Mouse (Mus musculus): ENCODE measurements around the gene Angpt4.
A peak's percentile ranks its signal among the peaks of the same experiment; 100 is the strongest.

Gene Angpt4

GRCm38 (mm10) chr2:151910919-151911500 is at the start of gene Angpt4:
Angpt4 (plus strand) TSS chr2:151911210.
- DNase-seq (ENCODE audit: low spot score in 2 of 2) = no peak

GRCm38 (mm10) chr2:151862257-151862810 is 48.7 kb upstream of the Angpt4 start:
- no peak for DNase-seq (ENCODE audit: low spot score in 2 of 2)

GRCm38 (mm10) chr2:151864941-151865340 is 46.1 kb upstream of the Angpt4 start:
- no peak for DNase-seq (ENCODE audit: low spot score in 2 of 2)

GRCm38 (mm10) chr2:151866487-151866886 is 44.5 kb upstream of the Angpt4 start:
- DNase-seq (ENCODE audit: low spot score in 2 of 2) = no peak

GRCm38 (mm10) chr2:151868196-151868595 is 42.8 kb upstream of the Angpt4 start:
- no peak for DNase-seq (ENCODE audit: low spot score in 2 of 2)

GRCm38 (mm10) chr2:151874551-151874950 is 36.5 kb upstream of the Angpt4 start:
- DNase-seq (ENCODE audit: low spot score in 2 of 2) = no peak

GRCm38 (mm10) chr2:151876012-151876485 is 35.0 kb upstream of the Angpt4 start:
- DNase-seq (ENCODE audit: low spot score in 2 of 2) = peak; percentile 26 to 45

GRCm38 (mm10) chr2:151878645-151879044 is 32.4 kb upstream of the Angpt4 start:
- DNase-seq (ENCODE audit: low spot score in 2 of 2) = no peak

- DNase-seq (ENCODE audit: low spot score in 2 of 2) = no peak
These were observed 31.2 kb upstream of the Angpt4 start for GRCm38 (mm10) chr2:151879760-151880159.

- DNase-seq (ENCODE audit: low spot score in 2 of 2) = no peak
These were observed 20.0 kb upstream of the Angpt4 start for GRCm38 (mm10) chr2:151891031-151891430.

- DNase-seq (ENCODE audit: low spot score in 2 of 2) = no peak
These were observed 17.8 kb upstream of the Angpt4 start for GRCm38 (mm10) chr2:151893122-151893774.

- DNase-seq (ENCODE audit: low spot score in 2 of 2) = no peak
These were observed 16.6 kb upstream of the Angpt4 start for GRCm38 (mm10) chr2:151894209-151894980.

GRCm38 (mm10) chr2:151895911-151896310 is 15.1 kb upstream of the Angpt4 start:
- no peak for DNase-seq (ENCODE audit: low spot score in 2 of 2)

GRCm38 (mm10) chr2:151898106-151898505 is 12.9 kb upstream of the Angpt4 start:
- DNase-seq (ENCODE audit: low spot score in 2 of 2) = no peak

- DNase-seq (ENCODE audit: low spot score in 2 of 2) = no peak
These were observed 10.2 kb upstream of the Angpt4 start for GRCm38 (mm10) chr2:151900845-151901244.

GRCm38 (mm10) chr2:151903267-151903666 is 7.7 kb upstream of the Angpt4 start:
- no peak for DNase-seq (ENCODE audit: low spot score in 2 of 2)

GRCm38 (mm10) chr2:151903933-151904332 is 7.1 kb upstream of the Angpt4 start:
- DNase-seq (ENCODE audit: low spot score in 2 of 2) = no peak

- DNase-seq (ENCODE audit: low spot score in 2 of 2) = no peak
These were observed 6.4 kb upstream of the Angpt4 start for GRCm38 (mm10) chr2:151904636-151905035.

GRCm38 (mm10) chr2:151907020-151907419 is 4.0 kb upstream of the Angpt4 start:
- no peak for DNase-seq (ENCODE audit: low spot score in 2 of 2)

- DNase-seq (ENCODE audit: low spot score in 2 of 2) = no peak
These were observed 1.6 kb upstream of the Angpt4 start for GRCm38 (mm10) chr2:151909386-151909785.

GRCm38 (mm10) chr2:151910498-151910897 is 512 bp upstream of the Angpt4 start:
- DNase-seq (ENCODE audit: low spot score in 2 of 2) = peak in 1 of 2 experiments; percentile 19

GRCm38 (mm10) chr2:151911751-151912150 is 741 bp downstream of the Angpt4 start:
- no peak for DNase-seq (ENCODE audit: low spot score in 2 of 2)

Measured in urinary bladder, postnatal 36 days (tissue).